12 mouse cellular contexts compared by ENCODE assay signal in genomic region chr13:63553436-63553835, GRCm38 (mm10). TPM values are rescaled to one million over a fixed set of nuclear protein-coding genes. Genes with fewer than 3 reads are reported as not detected.
DNase-seq lines count a peak whose midpoint lies in the region; ATAC-seq and TF ChIP-seq lines count a peak whose summit lies in the region.
"Had no signal": no experiment of that assay in that cellular context is flagged by ENCODE, and none has a peak within 500 bp of the region (broad histone marks: within the 10 kb centered on the region; RNA-seq: fewer than 3 reads in every experiment).

No protein-coding gene starts in this region.

- ATAC-seq in midbrain, embryonic 11.5 days (ENCODE audit: low FRiP score): peak; percentile 22; the same call in 1 of the 2 replicates
- no peak for ATAC-seq in midbrain, postnatal 0 days (ENCODE audit: low FRiP score)
- no peak for ATAC-seq in embryonic facial prominence, embryonic 13.5 days (ENCODE audit: insufficient number of reproducible peaks, insufficient read depth, low FRiP score, low TSS enrichment, low read depth)
- ATAC-seq in hindbrain, embryonic 16.5 days: no peak
- ATAC-seq in stomach, embryonic 14.5 days (ENCODE audit: insufficient number of reproducible peaks, insufficient read depth, low FRiP score, low read depth): no peak

- peaks cover 74% of the 10 kb centered on the region for H3K4me1 ChIP-seq in midbrain, embryonic 11.5 days (ENCODE audit: control insufficient read depth, insufficient read depth, low read length)
- peaks cover 2% of the 10 kb centered on the region; the same call in 1 of the 2 replicates for H3K4me1 ChIP-seq in midbrain, postnatal 0 days (ENCODE audit: insufficient read depth, low read length)
- H3K4me1 ChIP-seq in embryonic facial prominence, embryonic 13.5 days: peaks cover 92% of the 10 kb centered on the region
- H3K4me1 ChIP-seq in hindbrain, embryonic 16.5 days (ENCODE audit: control insufficient read depth, insufficient read depth, low read depth, low read length): peaks cover 66% of the 10 kb centered on the region
- peaks cover 93% of the 10 kb centered on the region for H3K4me1 ChIP-seq in stomach, embryonic 14.5 days (ENCODE audit: control insufficient read depth, insufficient read depth, low read length)

- no peak for TF ChIP-seq CTCF in midbrain, postnatal 0 days (IDR thresholded peaks at IDR 0.05)

- DNase-seq in midbrain, embryonic 11.5 days (ENCODE audit: low spot score, missing footprints): peak; percentile 90
- no peak for DNase-seq in midbrain, postnatal 0 days (ENCODE audit: low spot score)
- no peak for DNase-seq in kidney, adult 9 months
- no peak for DNase-seq in frontal cortex, postnatal 36 days (ENCODE audit: low spot score in 2 of 2)
- no peak for DNase-seq in thymus, postnatal 0 days (ENCODE audit: low spot score)
- DNase-seq: gastrocnemius, postnatal 10 days; heart, postnatal 36 days had no signal

- peak overlapping the region; percentile 40; the same call in 1 of the 2 replicates for H3K27ac ChIP-seq in midbrain, embryonic 11.5 days (ENCODE audit: low read depth, low read length)
- H3K27ac ChIP-seq in midbrain, postnatal 0 days (ENCODE audit: low read depth, low read length): no peak overlapping the region
- no peak overlapping the region for H3K27ac ChIP-seq in embryonic facial prominence, embryonic 13.5 days
- H3K27ac ChIP-seq in hindbrain, embryonic 16.5 days (ENCODE audit: low read depth, low read length): peak overlapping the region; percentile 48; the same call in 1 of the 2 replicates
- H3K27ac ChIP-seq in stomach, embryonic 14.5 days (ENCODE audit: low read length): peak overlapping the region; percentile 49; the same call in 1 of the 2 replicates

- H3K4me3 ChIP-seq in midbrain, embryonic 11.5 days (ENCODE audit: low read depth, low read length): no peak overlapping the region
- H3K4me3 ChIP-seq in midbrain, postnatal 0 days (ENCODE audit: low read depth, low read length): no peak overlapping the region
- no peak overlapping the region for H3K4me3 ChIP-seq in embryonic facial prominence, embryonic 13.5 days
- no peak overlapping the region for H3K4me3 ChIP-seq in hindbrain, embryonic 16.5 days (ENCODE audit: low read length)
- no peak overlapping the region for H3K4me3 ChIP-seq in stomach, embryonic 14.5 days (ENCODE audit: low read depth, low read length)
- H3K4me3 ChIP-seq: myocyte had no signal

- WGBS in midbrain, embryonic 11.5 days: 18% methylated on average over 5 of the region's 5 CpGs
- WGBS in midbrain, postnatal 0 days: 32% methylated on average over 5 of the region's 5 CpGs
- 76% methylated on average over 5 of the region's 5 CpGs for WGBS in embryonic facial prominence, embryonic 13.5 days
- 29% methylated on average over 5 of the region's 5 CpGs for WGBS in hindbrain, embryonic 16.5 days
- WGBS in stomach, embryonic 14.5 days: 43% methylated on average over 5 of the region's 5 CpGs

- no peaks in the 10 kb centered on the region for H3K9me3 ChIP-seq in midbrain, embryonic 11.5 days (ENCODE audit: control insufficient read depth, low read length)
- no peaks in the 10 kb centered on the region for H3K9me3 ChIP-seq in midbrain, postnatal 0 days (ENCODE audit: low read length)
- no peaks in the 10 kb centered on the region for H3K9me3 ChIP-seq in embryonic facial prominence, embryonic 13.5 days
- no peaks in the 10 kb centered on the region for H3K9me3 ChIP-seq in hindbrain, embryonic 16.5 days (ENCODE audit: control insufficient read depth, low read length)
- H3K9me3 ChIP-seq in stomach, embryonic 14.5 days (ENCODE audit: control insufficient read depth, low read depth, low read length): no peaks in the 10 kb centered on the region

- H3K36me3 ChIP-seq in midbrain, embryonic 11.5 days (ENCODE audit: control insufficient read depth, insufficient read depth, low read length): 0 out of 2 replicates have a peak, but pooled peaks cover 3% of the 10 kb centered on the region
- no peaks in the 10 kb centered on the region for H3K36me3 ChIP-seq in midbrain, postnatal 0 days (ENCODE audit: insufficient read depth, low read length)
- peaks cover 21% of the 10 kb centered on the region for H3K36me3 ChIP-seq in embryonic facial prominence, embryonic 13.5 days
- H3K36me3 ChIP-seq in hindbrain, embryonic 16.5 days (ENCODE audit: control insufficient read depth, insufficient read depth, low read length): no peaks in the 10 kb centered on the region
- peaks cover 17% of the 10 kb centered on the region; the same call in 1 of the 2 replicates for H3K36me3 ChIP-seq in stomach, embryonic 14.5 days (ENCODE audit: control insufficient read depth, insufficient read depth, low read length)

- H3K27me3 ChIP-seq in midbrain, embryonic 11.5 days (ENCODE audit: control insufficient read depth, insufficient read depth, low read length): no peaks in the 10 kb centered on the region
- no peaks in the 10 kb centered on the region for H3K27me3 ChIP-seq in midbrain, postnatal 0 days (ENCODE audit: insufficient read depth, low read length)
- no peaks in the 10 kb centered on the region for H3K27me3 ChIP-seq in embryonic facial prominence, embryonic 13.5 days
- no peaks in the 10 kb centered on the region for H3K27me3 ChIP-seq in hindbrain, embryonic 16.5 days (replicated peaks; ENCODE audit: control insufficient read depth, insufficient read depth, low read length)
- no peaks in the 10 kb centered on the region for H3K27me3 ChIP-seq in stomach, embryonic 14.5 days (ENCODE audit: control insufficient read depth, insufficient read depth, low read length)

- peak overlapping the region; percentile 33; the same call in 1 of the 2 replicates for H3K4me2 ChIP-seq in midbrain, embryonic 11.5 days
- H3K4me2 ChIP-seq in midbrain, postnatal 0 days (ENCODE audit: low read depth, low read length, poor library complexity, severe bottlenecking): no peak overlapping the region
- peak overlapping the region; percentile 14; the same call in 1 of the 2 replicates for H3K4me2 ChIP-seq in embryonic facial prominence, embryonic 13.5 days
- H3K4me2 ChIP-seq in hindbrain, embryonic 16.5 days (ENCODE audit: low read length): no peak overlapping the region; the same call in 1 of the 2 replicates
- H3K4me2 ChIP-seq in stomach, embryonic 14.5 days (replicated peaks; ENCODE audit: low read depth, low read length): peak overlapping the region; percentile 95; the same call in 1 of the 2 replicates
- H3K4me2 ChIP-seq: liver, embryonic 11.5 days had no signal

- H3K9ac ChIP-seq in midbrain, embryonic 11.5 days (ENCODE audit: low read length): 0 out of 2 replicates have a peak overlapping the region, but pooled peaks have one; percentile 9
- no peak overlapping the region for H3K9ac ChIP-seq in midbrain, postnatal 0 days (replicated peaks; ENCODE audit: low read length, poor library complexity, severe bottlenecking)
- H3K9ac ChIP-seq in embryonic facial prominence, embryonic 13.5 days: peak overlapping the region; percentile 32; the same call in 1 of the 2 replicates
- no peak overlapping the region for H3K9ac ChIP-seq in hindbrain, embryonic 16.5 days (ENCODE audit: low read depth, low read length)
- H3K9ac ChIP-seq in stomach, embryonic 14.5 days (replicated peaks; ENCODE audit: low read depth, low read length): no peak overlapping the region

RNA-seq across cellular contexts. Expression of gene Ptch1, which starts 20.0 kb away (rescaled TPM):
- 22.6 and 22.9 TPM in 2 replicates for polyA plus RNA-seq in midbrain, embryonic 11.5 days (2014; fragmentation: Nextera tagmentation; extraction: Ambion mirVana)
- total RNA-seq in midbrain, postnatal 0 days (2014; rRNA removed): 27.8 and 29.9 TPM in 2 replicates
- polyA plus RNA-seq in midbrain, postnatal 0 days (2015; fragmentation: Nextera tagmentation; extraction: Ambion mirVana): 6.8 and 7.9 TPM in 2 replicates
- 30.6 and 30.8 TPM in 2 replicates for polyA plus RNA-seq in embryonic facial prominence, embryonic 13.5 days (2015; fragmentation: Nextera tagmentation; extraction: Ambion mirVana)
- polyA plus RNA-seq in hindbrain, embryonic 16.5 days (2015; fragmentation: Nextera tagmentation; extraction: Ambion mirVana): 15.3 and 17.3 TPM in 2 replicates
- 71.5 and 79.8 TPM in 2 replicates for polyA plus RNA-seq in stomach, embryonic 14.5 days (2014; fragmentation: Nextera tagmentation; extraction: Ambion mirVana)
- 6.4 and 6.7 TPM in 2 replicates for polyA plus RNA-seq in thymus, postnatal 0 days (2015; fragmentation: Nextera tagmentation; extraction: Ambion mirVana)

RNA-seq across cellular contexts. Expression of gene Fancc, which starts 56.4 kb away (rescaled TPM):
- 23.7 and 23.9 TPM in 2 replicates for polyA plus RNA-seq in midbrain, embryonic 11.5 days (2014; fragmentation: Nextera tagmentation; extraction: Ambion mirVana)
- total RNA-seq in midbrain, postnatal 0 days (2014; rRNA removed): 12.1 and 17.7 TPM in 2 replicates
- 9.2 and 9.3 TPM in 2 replicates for polyA plus RNA-seq in midbrain, postnatal 0 days (2015; fragmentation: Nextera tagmentation; extraction: Ambion mirVana)
- 21.0 and 21.2 TPM in 2 replicates for polyA plus RNA-seq in embryonic facial prominence, embryonic 13.5 days (2015; fragmentation: Nextera tagmentation; extraction: Ambion mirVana)
- polyA plus RNA-seq in hindbrain, embryonic 16.5 days (2015; fragmentation: Nextera tagmentation; extraction: Ambion mirVana): 15.7 and 16.0 TPM in 2 replicates
- polyA plus RNA-seq in stomach, embryonic 14.5 days (2014; fragmentation: Nextera tagmentation; extraction: Ambion mirVana): 21.9 and 24.3 TPM in 2 replicates
- 15.9 and 16.8 TPM in 2 replicates for polyA plus RNA-seq in thymus, postnatal 0 days (2015; fragmentation: Nextera tagmentation; extraction: Ambion mirVana)

Comparison
In these comparisons a context has a peak if more than half of its experiments do, and no peak if none do; other contexts are left out.
1. H3K27ac ChIP-seq: peak in midbrain, embryonic 11.5 days (single experiment), hindbrain, embryonic 16.5 days (single experiment) and stomach, embryonic 14.5 days (single experiment); none in midbrain, postnatal 0 days (single experiment) and embryonic facial prominence, embryonic 13.5 days (single experiment).
2. H3K4me2 ChIP-seq: peak in midbrain, embryonic 11.5 days (single experiment), embryonic facial prominence, embryonic 13.5 days (single experiment) and stomach, embryonic 14.5 days (single experiment); none in midbrain, postnatal 0 days (single experiment) and hindbrain, embryonic 16.5 days (single experiment).
3. H3K9ac ChIP-seq: peak in midbrain, embryonic 11.5 days (single experiment) and embryonic facial prominence, embryonic 13.5 days (single experiment); none in midbrain, postnatal 0 days (single experiment), hindbrain, embryonic 16.5 days (single experiment) and stomach, embryonic 14.5 days (single experiment).